Mouse (Mus musculus) liver, embryonic 12.5 days (tissue): Measurements from ENCODE around the gene Gga1. TPM values are rescaled to one million over a fixed set of nuclear protein-coding genes. Genes with fewer than 3 reads are reported as not detected.

Experiments
- ATAC-seq: fragments of 200-750 bp; cut with Nextera tagmentation; 2 replicates; pipeline ENCODE4 v1.8.0; 2017; ENCODE audit warnings: moderate number of reproducible peaks, mild to moderate bottlenecking, moderate library complexity
- H3K27ac ChIP-seq: fragments of 300-500 bp; sonication (generic); 2 replicates; pipeline ENCODE4 v1.5.1; 2016; ENCODE audit warnings: mild to moderate bottlenecking
- H3K27me3 ChIP-seq: fragments of 300-500 bp; sonication (generic); replicated peaks from 2 replicates; pipeline ENCODE4 v1.6.1; 2016; ENCODE audit warnings: mild to moderate bottlenecking, moderate library complexity
- H3K36me3 ChIP-seq: fragments of 300-500 bp; sonication (generic); 2 replicates; pipeline ENCODE4 v1.6.1; 2016; ENCODE audit warnings: mild to moderate bottlenecking, moderate library complexity
- H3K4me1 ChIP-seq: fragments of 300-500 bp; sonication (generic); 2 replicates; pipeline ENCODE4 v1.6.1; 2016
- H3K4me2 ChIP-seq: fragments of 300-500 bp; sonication (generic); 2 replicates; pipeline ENCODE4 v1.6.1; 2016; ENCODE audit warnings: mild to moderate bottlenecking, moderate library complexity
- H3K4me3 ChIP-seq: fragments of 300-500 bp; sonication (generic); 2 replicates; pipeline ENCODE4 v1.5.1; 2016; ENCODE audit warnings: mild to moderate bottlenecking, moderate library complexity
- H3K9ac ChIP-seq: fragments of 300-500 bp; sonication (generic); 2 replicates; pipeline ENCODE4 v1.6.1; 2016; ENCODE audit warnings: mild to moderate bottlenecking, moderate library complexity
- H3K9me3 ChIP-seq: fragments of 300-500 bp; sonication (generic); replicated peaks from 2 replicates; pipeline ENCODE4 v1.6.1; 2016; ENCODE audit warnings: mild to moderate bottlenecking, moderate library complexity
- WGBS: fragments of 180-500 bp; shearing (Covaris S2); methylation state at CpG from one replicate; pipeline ENCODE4 v1.1.7; 2016; ENCODE audit not compliant: insufficient replicate concordance; 5-methylcytosine and 5-hydroxymethylcytosine counted together
- polyA plus RNA-seq: library from polyadenylated mRNA; unstranded; fragments of >200 nt; fragmentation: Nextera tagmentation; extraction: Ambion mirVana; gene quantifications from 2 replicates; pipeline ENCODE4 v1.2.1, GENCODE M21; 2016

Gene Gga1
- polyA plus RNA-seq, 1 experiment from 2014 or later = 32.2 TPM

DNA sequence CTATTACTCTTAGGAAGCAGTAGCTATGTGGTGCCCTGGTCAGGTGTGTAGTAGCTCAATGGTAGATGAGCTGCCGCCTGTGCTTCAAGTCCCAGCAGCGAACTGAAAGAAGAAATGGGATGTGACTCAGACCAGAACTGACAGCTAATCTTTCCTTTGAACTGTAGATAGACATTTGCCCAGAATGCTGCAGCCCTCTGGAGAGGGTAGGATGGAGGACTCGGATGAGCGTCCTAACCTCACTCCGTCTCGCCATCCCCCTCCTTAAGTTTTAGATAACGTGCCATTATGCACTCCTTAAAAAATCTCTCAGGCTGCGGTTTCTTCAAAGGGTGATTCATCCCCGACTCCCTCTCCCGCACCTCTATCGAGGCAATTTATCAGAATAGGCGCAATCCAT lies 42.9 kb downstream of the Gga1 start:
- peaks cover 38% of the 10 kb centered on the region for H3K36me3 ChIP-seq
- no peak overlapping the region for H3K4me3 ChIP-seq
- 67% methylated on average over 12 of the region's 12 CpGs for WGBS
- peaks cover 85% of the 10 kb centered on the region for H3K4me1 ChIP-seq
- H3K4me2 ChIP-seq = no peak overlapping the region
- H3K9me3 ChIP-seq = no peaks in the 10 kb centered on the region
- H3K27me3 ChIP-seq = no peaks in the 10 kb centered on the region
- no peak overlapping the region for H3K9ac ChIP-seq
- ATAC-seq = no peak
- peak overlapping the region; percentile 53 for H3K27ac ChIP-seq

DNA sequence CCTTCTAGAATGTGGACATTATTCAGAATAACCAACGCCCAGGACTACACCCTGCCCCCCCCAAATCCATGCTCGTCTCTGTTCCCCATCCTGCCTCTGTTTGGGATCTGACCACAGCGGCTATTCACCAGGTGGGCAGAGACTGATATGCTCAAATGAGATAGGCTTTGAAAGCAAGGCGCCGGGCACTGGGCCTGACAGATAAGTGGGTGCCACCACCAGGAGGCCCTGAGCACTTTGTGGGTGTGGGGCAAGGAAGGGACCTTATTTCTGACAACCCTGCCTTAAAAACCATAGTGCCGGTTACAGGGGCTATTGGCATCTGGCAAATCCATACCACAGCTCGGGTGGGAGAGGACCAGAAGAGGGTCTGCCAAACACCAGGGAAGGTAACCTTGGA lies 45.7 kb downstream of the Gga1 start:
- H3K4me2 ChIP-seq = peak overlapping the region; percentile 83
- peak overlapping the region; percentile 73 for H3K9ac ChIP-seq
- H3K4me3 ChIP-seq = peak overlapping the region; percentile 43
- H3K27ac ChIP-seq = peak overlapping the region; percentile 98
- H3K36me3 ChIP-seq = peaks cover 21% of the 10 kb centered on the region
- no peaks in the 10 kb centered on the region for H3K27me3 ChIP-seq
- H3K9me3 ChIP-seq = no peaks in the 10 kb centered on the region
- 34% methylated on average over 7 of the region's 7 CpGs for WGBS
- peaks cover 88% of the 10 kb centered on the region for H3K4me1 ChIP-seq
- peak; percentile 80 for ATAC-seq

DNA sequence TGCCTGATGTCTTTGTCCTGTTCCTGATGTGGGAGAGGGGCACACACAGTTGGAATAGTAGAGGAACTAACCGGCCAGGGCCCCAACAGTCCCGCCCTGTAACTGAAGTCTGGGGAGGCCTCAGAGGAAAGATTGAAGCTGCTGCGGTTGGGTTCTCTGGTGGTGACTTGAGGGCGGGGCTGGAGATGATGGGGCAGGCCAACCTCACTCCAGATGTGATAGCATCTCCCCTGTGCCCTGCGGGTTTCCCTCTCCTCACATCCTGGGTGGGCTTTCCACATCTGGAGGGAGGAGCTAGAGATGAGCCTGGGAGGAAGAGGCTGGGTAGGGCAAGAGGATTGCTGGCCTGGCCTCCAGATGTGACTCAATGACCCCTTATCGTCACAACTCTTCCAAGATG lies 46.6 kb downstream of the Gga1 start:
- peak; percentile 82 for ATAC-seq
- H3K27me3 ChIP-seq = no peaks in the 10 kb centered on the region
- H3K9me3 ChIP-seq = no peaks in the 10 kb centered on the region
- peak overlapping the region; percentile 43 for H3K4me3 ChIP-seq
- peaks cover 93% of the 10 kb centered on the region for H3K4me1 ChIP-seq
- WGBS = 13% methylated on average over 6 of the region's 6 CpGs
- H3K9ac ChIP-seq = peak overlapping the region; percentile 73
- peak overlapping the region; percentile 98 for H3K27ac ChIP-seq
- H3K36me3 ChIP-seq = peaks cover 14% of the 10 kb centered on the region
- peak overlapping the region; percentile 83 for H3K4me2 ChIP-seq

DNA sequence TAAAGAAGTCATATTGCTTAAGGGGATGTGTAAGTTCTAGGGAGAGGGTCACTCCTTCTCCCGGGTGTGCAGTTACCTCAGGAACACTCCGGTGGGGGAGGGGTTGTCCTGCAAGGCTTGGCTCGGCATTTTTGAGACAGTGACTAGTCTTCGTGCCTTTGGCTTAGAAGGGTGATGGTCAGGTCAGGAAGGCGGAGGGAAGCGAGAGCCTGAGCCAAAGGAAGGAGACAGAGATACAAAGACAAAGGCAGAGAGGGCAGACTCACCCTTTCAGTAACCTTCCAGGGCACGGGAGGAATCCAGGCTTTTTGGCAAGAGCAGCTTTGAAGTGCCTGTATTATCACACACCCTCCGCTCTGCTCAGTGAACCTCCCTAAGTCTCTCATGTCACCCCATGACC lies 48.1 kb downstream of the Gga1 start:
- Histone ChIP-seq H3K36me3 (peaks cover 13% of the 10 kb centered on the region), H3K27me3 (no peaks in the 10 kb centered on the region), H3K4me2 (peak overlapping the region; percentile 94), H3K4me1 (peaks cover 94% of the 10 kb centered on the region), H3K4me3 (no peak overlapping the region), H3K9me3 (no peaks in the 10 kb centered on the region), H3K27ac (peak overlapping the region; percentile 98), H3K9ac (peak overlapping the region; percentile 36)
- ATAC-seq = no peak
- 45% methylated on average over 8 of the region's 8 CpGs for WGBS

DNA sequence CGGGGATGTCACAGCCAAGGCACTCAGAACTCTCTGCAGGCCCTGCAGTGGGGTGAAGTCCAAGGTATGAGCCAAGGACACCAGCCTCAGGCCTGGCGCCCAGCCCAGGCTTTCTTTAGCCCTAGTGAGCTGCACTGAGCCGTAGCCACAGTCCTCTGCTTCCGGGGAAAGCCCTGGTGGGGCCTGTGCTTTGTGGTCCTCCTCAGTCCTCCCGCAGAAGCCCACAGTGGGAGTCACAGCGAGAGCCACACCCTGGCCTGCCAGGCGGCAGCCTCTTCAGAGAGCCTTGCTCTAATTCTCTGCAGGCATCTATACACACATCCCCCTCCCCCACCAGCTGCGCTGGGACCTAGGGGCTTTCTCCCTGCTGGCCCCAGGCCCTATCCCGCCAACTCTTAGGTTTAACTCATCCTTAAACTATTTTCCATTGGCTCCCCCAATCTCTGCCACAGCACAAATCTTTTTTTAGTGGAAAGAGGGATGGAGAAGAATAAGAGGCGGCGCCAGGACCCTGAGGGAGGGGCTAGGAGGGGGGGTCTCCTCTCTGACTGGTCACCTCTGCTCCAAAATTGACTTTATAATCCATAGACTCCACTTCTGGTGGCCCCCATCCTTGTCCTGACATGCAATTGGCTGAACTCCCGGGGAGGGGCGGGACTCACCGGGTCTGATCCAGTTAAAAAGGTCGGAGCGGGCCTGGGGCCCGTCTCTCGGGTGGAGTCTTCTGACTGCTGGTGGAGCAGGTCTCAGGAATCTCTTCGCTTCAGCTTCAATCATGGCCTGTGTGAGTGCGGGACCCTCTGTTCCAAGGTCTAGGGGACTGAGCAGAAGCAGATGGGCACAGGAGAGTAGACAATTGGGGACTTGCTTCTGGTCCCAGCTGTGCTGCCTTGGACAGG lies 49.3 kb downstream of the Gga1 start, which contains the start of gene Lgals1:
Lgals1 (plus strand) TSS at position 705 of the 899 bp plus-strand sequence.
- peak within 1 kb of the TSS; percentile 74 for H3K9ac ChIP-seq
- H3K4me1 ChIP-seq = peaks cover 93% of the 10 kb centered on the region
- peak within 1 kb of the TSS; percentile 98 for H3K27ac ChIP-seq
- ATAC-seq = peak; percentile 57
- H3K9me3 ChIP-seq = no peaks in the 10 kb centered on the region
- peak within 1 kb of the TSS; percentile 94 for H3K4me2 ChIP-seq
- H3K36me3 ChIP-seq = peaks cover 15% of the 10 kb centered on the region
- no peaks in the 10 kb centered on the region for H3K27me3 ChIP-seq
- 10% methylated on average over 20 of the region's 20 CpGs for WGBS
- H3K4me3 ChIP-seq = peak within 1 kb of the TSS; percentile 61

DNA sequence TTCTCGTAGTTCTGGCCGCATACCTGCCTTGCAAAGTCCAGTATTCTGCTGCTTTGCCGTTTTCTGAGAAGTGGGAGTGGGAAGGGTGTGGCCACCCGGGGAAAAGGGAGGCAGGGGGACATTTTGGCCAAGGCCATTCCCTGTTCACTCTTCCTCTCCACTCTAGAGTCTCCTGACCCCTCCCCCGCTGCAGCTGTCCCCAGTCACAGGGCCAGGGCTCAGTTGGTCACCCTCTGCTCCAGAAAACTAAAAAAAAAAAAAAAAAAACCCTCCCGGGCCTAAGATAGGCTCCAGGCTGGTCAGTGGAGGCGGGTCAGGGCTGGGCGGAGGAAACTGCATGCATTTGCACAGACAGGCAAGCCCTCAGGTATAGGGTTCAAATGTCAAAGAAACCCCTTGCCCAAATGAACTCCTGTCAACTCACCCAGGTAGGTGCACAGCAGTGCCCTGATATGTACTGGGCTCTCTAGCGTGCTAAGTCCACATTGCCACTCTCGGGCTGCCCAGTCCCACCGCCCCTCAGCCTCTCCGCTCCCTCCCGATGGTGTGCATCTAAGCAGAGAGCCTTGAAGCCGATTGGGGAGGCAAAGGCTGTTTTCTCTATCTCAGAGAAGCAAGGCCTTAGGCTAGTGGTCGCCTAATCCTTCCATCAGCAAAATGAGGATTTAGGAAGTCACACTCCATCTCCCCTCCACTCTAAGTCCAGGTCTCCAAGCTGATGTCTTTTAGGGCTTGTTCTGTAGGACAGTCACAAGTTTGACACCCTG lies 50.2 kb downstream of the Gga1 start:
- peaks cover 93% of the 10 kb centered on the region for H3K4me1 ChIP-seq
- WGBS = 12% methylated on average over 15 of the region's 15 CpGs
- ATAC-seq = no peak

DNA sequence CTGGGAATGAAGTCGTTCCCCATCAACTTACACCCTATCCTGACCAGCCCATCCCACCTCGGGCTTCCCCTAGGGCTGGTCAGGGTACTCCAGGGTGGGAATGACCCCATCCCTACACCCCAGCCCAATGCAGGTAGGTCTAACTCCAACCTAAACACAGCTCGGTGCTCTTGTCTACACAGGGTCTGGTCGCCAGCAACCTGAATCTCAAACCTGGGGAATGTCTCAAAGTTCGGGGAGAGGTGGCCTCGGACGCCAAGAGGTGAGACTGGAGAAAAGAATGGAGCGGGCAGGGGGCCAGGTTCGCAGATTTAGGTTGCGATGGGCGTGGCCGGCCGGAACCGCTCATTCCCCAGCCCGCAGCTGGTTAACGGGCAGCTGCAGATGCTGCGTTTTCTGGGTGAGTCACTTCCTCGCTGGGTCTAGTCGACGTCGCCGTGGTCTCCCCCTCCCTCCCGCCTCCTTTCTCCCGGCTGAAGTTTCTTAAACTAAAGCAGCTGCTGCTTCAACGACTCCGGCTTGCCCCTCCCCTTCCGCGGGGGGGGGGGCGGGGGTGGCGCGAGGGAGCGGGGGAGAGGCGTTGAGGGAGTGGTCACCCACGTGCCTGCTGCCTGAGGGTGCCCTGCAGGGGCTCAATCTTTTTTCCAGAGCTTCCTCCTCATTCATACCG lies 50.9 kb downstream of the Gga1 start:
- H3K4me1 ChIP-seq = peaks cover 90% of the 10 kb centered on the region
- peak overlapping the region; percentile 94 for H3K4me2 ChIP-seq
- H3K27ac ChIP-seq = peak overlapping the region; percentile 98
- WGBS = under 1% methylated on average over 27 of the region's 35 CpGs
- ATAC-seq = peak; percentile 11; the same call in 1 of the 2 replicates
- H3K36me3 ChIP-seq = peaks cover 15% of the 10 kb centered on the region
- H3K27me3 ChIP-seq = no peaks in the 10 kb centered on the region
- peak overlapping the region; percentile 74 for H3K9ac ChIP-seq
- H3K4me3 ChIP-seq = peak overlapping the region; percentile 61
- H3K9me3 ChIP-seq = no peaks in the 10 kb centered on the region

More for the DNA sequence above, 50.2 kb downstream of the Gga1 start:
- H3K4me2 ChIP-seq = peak overlapping the region; percentile 94
- H3K27ac ChIP-seq = peak overlapping the region; percentile 98
- no peaks in the 10 kb centered on the region for H3K9me3 ChIP-seq
- H3K36me3 ChIP-seq = peaks cover 15% of the 10 kb centered on the region
- peak overlapping the region; percentile 61 for H3K4me3 ChIP-seq
- peak overlapping the region; percentile 74 for H3K9ac ChIP-seq
- H3K27me3 ChIP-seq = no peaks in the 10 kb centered on the region

DNA sequence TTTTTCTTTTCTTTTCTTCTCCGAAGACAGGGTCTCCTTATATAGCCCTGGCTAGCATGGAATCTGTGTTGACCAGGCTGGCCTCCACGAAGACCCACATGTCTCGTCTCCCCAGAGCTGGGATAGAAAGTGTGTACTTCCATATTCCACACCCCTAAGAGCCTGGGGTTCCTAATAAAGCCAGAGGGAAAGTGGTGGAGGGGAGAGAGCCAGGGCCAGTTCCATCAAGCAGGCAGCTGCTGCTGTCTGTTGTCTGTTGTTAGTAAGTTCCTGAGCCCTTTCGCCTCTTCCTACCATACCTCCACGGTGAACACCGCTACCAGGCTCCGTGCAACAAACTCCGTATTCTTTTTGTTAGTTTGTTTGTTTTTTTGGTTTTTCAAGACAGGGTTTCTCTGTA lies 51.5 kb downstream of the Gga1 start:
- no peak for ATAC-seq
- Histone ChIP-seq H3K4me2 (peak overlapping the region; percentile 94), H3K9ac (peak overlapping the region; percentile 74), H3K27me3 (no peaks in the 10 kb centered on the region), H3K4me3 (peak overlapping the region; percentile 61), H3K27ac (peak overlapping the region; percentile 98), H3K36me3 (peaks cover 15% of the 10 kb centered on the region), H3K4me1 (peaks cover 89% of the 10 kb centered on the region), H3K9me3 (no peaks in the 10 kb centered on the region)
- WGBS = 43% methylated on average over 8 of the region's 8 CpGs

DNA sequence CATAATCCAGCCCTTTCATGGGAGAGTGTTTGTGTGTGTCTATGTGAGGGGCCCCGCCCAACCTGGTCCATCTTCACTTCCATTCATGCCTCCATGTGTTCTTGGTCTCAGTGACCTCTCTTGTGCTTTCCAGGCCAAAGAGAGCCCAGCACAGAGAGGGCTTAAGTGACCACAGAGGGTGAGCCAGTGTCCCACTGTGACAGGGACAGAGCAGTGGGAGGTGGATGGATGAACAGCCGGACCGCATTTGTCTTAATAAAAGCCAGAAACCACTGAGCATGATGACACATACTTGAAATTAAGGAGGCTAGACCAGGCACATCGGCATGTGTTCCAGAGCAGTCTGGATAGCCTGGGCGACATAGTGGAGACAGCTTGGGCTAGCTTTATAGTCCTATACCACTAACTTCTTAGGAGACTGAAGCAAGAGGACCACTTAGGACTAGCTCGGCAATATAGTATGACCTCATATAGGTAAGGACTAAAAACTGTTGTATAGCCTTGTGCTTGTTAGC lies 53.3 kb downstream of the Gga1 start:
- Histone ChIP-seq H3K9me3 (no peaks in the 10 kb centered on the region), H3K27me3 (no peaks in the 10 kb centered on the region), H3K4me2 (no peak overlapping the region), H3K4me3 (no peak overlapping the region), H3K36me3 (peaks cover 15% of the 10 kb centered on the region), H3K27ac (peak overlapping the region; percentile 49), H3K4me1 (peaks cover 78% of the 10 kb centered on the region), H3K9ac (no peak overlapping the region)
- WGBS = 84% methylated on average over 6 of the region's 6 CpGs
- no peak for ATAC-seq

DNA sequence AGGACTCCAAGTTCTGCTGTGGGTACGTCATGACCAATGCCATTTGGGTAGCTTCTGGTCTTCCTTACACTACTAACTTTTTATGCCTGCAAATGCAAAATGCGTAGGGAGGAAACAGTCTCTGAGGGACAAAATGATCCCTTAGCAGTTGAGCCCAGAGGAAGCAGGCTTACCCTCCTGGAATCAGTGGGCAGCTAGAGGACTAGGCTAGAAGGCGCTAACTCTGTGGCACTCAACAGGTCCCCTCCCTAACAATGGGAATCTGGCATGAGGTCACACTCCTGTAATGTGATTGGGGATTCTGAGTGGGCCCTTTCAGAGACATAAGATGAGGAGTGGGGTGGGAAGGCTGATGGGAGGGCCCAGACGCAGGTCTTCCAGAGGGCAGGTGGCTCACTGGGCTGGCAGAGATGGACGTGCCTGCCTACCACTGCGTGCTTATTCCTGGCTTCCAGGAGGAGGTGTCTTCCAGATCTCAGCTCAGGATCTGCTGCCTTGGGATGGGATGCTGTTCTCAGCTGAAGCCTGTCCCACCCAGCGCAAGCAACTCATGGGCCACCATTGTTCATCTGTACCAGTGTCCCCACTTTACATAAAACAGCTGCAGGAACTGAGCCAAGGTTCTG lies 53.9 kb downstream of the Gga1 start:
- no peaks in the 10 kb centered on the region for H3K9me3 ChIP-seq
- no peak overlapping the region for H3K4me3 ChIP-seq
- no peaks in the 10 kb centered on the region for H3K27me3 ChIP-seq
- peaks cover 77% of the 10 kb centered on the region for H3K4me1 ChIP-seq
- no peak overlapping the region for H3K4me2 ChIP-seq
- no peak for ATAC-seq
- peaks cover 15% of the 10 kb centered on the region for H3K36me3 ChIP-seq
- WGBS = 80% methylated on average over 7 of the region's 7 CpGs
- no peak overlapping the region for H3K9ac ChIP-seq
- H3K27ac ChIP-seq = peak overlapping the region; percentile 49

DNA sequence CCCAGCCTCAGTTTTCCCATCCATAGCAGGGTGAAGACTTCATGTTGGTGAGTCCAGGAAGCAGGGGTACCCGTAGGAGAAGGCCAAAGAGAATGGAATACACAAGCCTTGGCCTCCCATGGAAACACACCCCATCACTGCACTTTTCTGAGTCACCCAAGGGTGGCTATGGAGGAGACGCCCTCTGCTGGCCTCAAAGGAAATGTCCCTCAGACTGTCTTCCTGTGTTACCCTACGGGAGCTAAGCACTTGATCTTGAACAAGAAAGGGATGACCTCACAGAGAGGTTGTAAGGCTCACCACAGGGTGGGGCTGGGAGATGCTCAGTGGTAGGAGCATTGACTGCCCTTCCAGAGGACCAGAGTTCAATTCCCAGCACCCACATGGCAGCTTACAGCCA lies 54.6 kb downstream of the Gga1 start:
- H3K9me3 ChIP-seq = no peaks in the 10 kb centered on the region
- H3K4me1 ChIP-seq = peaks cover 77% of the 10 kb centered on the region
- no peak overlapping the region for H3K4me3 ChIP-seq
- peak; percentile 43 for ATAC-seq
- no peak overlapping the region for H3K4me2 ChIP-seq
- peaks cover 19% of the 10 kb centered on the region for H3K36me3 ChIP-seq
- H3K27me3 ChIP-seq = no peaks in the 10 kb centered on the region
- peak overlapping the region; percentile 49 for H3K27ac ChIP-seq
- WGBS = 4% methylated on average over 3 of the region's 3 CpGs
- no peak overlapping the region for H3K9ac ChIP-seq
